Mouse (Mus musculus): Measurements from ENCODE around the gene Mast1.

GRCm38 (mm10) chr8:84966603-84967002 is 29.4 kb upstream of the Mast1 start:
- TF ChIP-seq CTCF (conservative IDR thresholded peaks at IDR 0.05; ENCODE audit: insufficient read depth, insufficient read length, low read depth, low read length) (no peak), POLR2A (IDR thresholded peaks at IDR 0.05; ENCODE audit: low read depth, low read length) (no peak)

All from kidney, adult 2 months (tissue).